Mouse (Mus musculus) right cerebral cortex, adult 18-20 months (tissue): Measurements from ENCODE around the gene Sae1.
"Not testable (repeated sequence)": the region's sequence is repeated elsewhere in the genome, so short reads cannot be mapped to it uniquely, and the experiment has no call there.

Experiments
- DNase-seq: peaks from one replicate; pipeline ENCODE4 v3.0.0; 2022; ENCODE audit warnings: mixed read lengths

Sae1 gene

DNA sequence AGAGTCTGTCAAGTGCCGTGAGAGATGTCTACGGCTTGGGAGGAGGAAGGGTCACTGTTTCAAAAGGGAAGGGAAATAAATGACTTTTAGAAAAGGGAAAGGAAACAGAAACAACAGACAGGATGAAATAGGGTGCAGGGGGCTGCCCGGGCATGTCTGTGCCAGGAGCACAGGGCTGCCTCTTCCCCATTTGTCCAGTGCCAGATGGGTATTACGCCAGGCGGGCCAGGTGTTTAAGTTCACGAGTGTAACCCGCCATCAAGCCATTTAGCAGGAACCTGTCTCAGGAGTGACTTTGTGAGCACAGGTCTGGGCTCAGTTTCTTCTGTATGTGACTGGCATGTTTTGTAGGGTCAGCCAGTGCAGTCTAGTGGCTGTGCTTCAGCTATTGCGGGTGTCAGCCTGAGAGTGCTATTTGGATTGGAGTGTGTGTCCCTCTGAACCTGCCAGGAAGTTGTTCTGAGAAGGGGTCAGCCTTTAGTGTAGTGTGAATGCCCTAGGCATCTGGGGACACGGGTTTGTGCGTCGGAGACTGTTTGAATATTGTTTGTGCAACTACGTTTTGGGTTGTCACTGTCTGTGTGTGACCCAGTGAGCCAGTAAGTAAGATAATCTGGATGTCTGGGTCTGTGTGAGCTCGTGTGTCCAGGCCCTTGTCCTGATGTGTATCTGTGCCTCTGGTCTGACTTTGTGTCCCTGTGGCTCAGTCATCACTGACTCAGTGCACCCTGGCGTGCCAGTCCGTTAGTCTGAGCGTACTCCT, 78.9 kb downstream of the Sae1 start:
- no peak for DNase-seq

- not testable (repeated sequence) for DNase-seq
Observed at GRCm38 (mm10) chr7:16308093-16308492, 79.5 kb downstream of the Sae1 start, which contains the start of gene Bbc3. TSS of gene Bbc3 (plus strand) at chr7:16308393.

DNA sequence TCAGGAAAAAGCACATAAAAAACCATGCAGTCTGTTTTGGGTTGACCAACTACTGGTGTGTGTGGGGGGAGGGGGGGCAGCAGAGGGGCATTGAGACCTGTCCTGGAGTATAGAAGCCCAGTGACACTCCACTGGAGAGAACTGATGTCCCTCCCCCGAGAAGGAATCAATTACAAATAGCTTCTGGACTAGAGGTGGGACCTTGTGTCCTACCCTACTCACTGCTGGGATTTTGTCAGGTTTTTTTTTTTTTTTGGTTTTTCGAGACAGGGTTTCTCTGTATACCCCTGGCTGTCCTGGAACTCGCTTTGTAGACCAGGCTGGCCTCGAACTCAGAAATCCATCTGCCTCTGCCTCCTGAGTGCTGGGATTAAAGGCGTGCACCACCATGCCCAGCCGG, 80.5 kb downstream of the Sae1 start:
- not testable (repeated sequence) for DNase-seq

DNA sequence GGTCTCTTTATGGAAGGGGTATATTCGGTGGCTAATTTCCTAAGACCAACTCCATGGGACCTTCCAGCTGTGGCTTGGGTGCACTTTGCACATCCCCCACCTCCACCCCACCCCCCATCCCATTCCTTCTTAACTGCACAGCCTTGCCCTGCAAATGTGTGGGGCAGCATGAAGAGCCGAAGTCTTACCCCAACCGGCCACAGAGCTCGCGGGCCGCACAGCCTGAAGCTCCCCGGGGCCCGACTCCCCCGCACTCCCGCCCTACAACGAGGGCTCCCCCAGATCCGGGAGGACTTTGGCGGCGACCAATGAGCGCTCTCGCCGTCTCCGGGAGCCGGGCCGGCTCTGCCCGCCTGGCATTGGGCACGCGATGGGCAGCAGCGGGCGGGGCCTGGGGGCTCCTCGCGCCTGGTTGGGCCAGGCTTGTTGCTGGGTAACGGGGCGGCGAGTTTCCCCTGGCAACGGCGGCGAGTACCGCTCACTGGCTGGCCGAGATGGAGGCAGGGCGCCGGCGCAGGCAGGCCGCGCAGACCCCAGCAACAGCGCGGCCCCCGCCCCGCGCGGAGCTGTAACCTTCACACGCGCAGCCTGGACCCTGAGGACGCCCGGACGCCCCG, 88.1 kb downstream of the Sae1 start:
- DNase-seq = peak; percentile 98

DNA sequence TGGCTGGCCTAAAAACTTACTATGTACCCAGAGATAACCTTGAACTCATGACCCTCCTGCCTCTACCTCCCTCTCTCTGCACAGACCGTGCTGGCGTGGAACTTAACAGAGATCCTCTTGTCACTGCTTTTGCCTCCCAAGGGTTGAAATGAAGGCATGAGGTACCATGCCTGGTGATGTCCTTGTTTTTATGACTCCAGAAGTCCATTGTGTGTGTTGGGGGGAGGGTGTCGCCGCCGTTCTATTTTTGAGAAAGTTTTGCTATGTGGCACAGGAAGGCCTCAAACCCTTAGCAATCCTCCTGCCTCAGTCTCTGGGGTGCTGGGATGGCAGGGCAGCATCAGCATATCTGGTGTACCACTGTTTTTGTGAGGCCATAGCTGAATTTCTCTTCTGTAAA, 88.7 kb downstream of the Sae1 start:
- no peak for DNase-seq

DNA sequence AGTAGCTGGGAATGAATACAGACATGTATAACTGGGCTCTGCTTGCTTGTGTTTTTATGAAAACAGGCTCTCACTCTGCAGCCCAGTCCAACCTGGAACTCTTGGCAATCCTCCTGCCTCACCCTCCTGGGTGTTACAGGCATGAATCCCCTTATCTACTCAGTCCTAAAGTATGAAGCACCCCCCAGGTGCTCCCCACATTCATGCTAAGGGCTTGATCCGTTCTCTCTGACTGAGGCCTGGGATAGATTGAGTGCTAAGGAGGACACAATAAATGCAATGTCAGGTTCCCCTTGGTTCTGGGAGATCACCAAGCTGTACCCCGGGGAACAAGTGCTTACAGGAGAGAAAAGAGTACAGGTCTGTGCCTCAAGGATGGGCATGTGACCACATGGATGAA, 90.0 kb downstream of the Sae1 start:
- no peak for DNase-seq

DNA sequence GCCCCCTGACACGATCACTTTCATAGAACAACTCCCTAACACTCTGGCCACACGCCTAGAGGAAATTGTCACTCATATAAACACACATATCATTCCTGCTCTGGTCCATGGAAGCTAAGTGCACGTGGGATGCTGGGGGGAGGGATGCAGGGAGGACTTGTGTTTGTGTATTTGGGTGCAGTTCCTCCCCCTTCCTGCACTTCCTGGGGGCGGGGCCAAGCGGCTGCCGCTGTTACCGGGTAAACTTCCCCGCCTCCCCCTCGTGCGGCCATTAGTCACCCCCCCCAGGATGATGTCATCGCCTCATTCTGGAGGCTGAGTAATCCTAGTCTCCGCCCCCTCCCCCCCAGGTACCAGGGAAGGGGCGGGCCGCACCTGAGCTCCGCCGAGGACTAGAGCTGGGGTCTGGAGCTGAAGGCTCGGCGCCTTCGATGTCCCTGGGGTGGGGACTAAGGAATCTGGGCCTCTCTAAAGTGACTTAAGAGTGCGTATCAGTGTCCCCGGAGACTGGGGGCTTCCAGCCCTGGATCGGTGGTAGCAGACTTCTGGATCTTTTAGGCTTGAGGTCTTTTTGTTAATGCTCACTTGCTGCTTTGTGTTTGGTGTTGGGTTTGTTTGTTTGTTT, 90.7 kb downstream of the Sae1 start:
- peak; percentile 82 for DNase-seq

DNA sequence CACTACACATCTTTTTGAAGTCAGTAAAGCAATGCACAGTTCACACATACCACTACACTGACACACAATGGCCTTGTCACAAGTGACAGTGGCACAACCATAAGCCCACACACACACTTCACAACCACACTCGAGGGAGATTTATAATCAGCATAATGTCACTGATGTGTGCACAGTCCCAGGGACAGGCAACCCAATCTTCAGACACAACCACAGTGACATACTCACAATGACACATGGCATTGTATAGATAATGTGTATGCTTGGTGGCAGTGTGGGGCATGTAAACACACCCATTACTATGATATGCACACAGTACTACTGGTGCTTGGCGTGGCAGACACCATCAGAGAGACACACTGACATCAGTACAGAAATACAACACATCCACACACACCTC, 91.5 kb downstream of the Sae1 start:
- DNase-seq = no peak

GRCm38 (mm10) chr7:16295321-16295900, 92.2 kb downstream of the Sae1 start:
- DNase-seq = peak; percentile 91

DNA sequence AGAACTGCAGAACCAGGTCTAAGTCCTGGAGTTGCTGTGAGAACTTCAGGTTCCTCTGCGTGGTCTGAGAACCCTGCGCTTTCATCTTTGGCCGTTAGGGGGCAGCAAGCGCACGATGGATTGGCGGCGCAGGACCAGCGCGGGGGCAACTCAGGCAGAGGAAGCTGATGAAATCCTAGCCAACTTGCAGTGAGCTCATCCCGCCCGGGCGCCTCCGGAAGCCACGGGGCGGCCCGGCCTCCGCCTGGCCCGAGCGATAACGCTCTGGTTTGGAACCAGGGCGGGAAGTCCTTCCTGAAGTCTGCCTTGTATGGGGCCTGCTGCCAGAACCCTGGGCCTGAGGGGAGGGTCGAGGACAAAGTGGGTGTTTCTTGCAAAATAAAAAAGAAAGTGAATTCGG, 92.8 kb downstream of the Sae1 start:
- peak; percentile 95 for DNase-seq

GRCm38 (mm10) chr7:16294346-16294745, 93.3 kb downstream of the Sae1 start:
- DNase-seq = no peak

GRCm38 (mm10) chr7:16287791-16288190, 99.8 kb downstream of the Sae1 start:
- DNase-seq = no peak

DNA sequence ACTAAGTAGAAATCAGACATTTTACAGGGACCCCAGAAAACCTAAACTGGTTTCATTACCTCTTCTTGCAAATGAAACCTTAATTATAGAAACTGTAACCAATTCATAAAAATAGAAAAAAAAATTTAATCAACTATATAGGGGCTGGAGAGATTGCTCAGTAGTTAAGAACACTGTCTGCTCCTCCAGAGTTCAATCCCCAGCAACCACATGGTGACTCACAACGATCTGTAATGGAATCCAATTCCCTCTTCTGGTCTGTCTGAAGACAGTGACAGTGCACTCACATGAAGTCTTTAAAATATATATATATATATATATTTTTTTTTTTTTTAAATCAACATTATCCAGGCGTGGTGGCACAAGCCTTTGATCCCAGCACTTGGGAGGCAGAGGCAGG, 100.6 kb downstream of the Sae1 start:
- no peak for DNase-seq

GRCm38 (mm10) chr7:16286026-16286961, 101.3 kb downstream of the Sae1 start, which contains the start of gene Ccdc9:
TSS of gene Ccdc9 (minus strand) at chr7:16286795.
- peak; percentile 99 for DNase-seq

DNA sequence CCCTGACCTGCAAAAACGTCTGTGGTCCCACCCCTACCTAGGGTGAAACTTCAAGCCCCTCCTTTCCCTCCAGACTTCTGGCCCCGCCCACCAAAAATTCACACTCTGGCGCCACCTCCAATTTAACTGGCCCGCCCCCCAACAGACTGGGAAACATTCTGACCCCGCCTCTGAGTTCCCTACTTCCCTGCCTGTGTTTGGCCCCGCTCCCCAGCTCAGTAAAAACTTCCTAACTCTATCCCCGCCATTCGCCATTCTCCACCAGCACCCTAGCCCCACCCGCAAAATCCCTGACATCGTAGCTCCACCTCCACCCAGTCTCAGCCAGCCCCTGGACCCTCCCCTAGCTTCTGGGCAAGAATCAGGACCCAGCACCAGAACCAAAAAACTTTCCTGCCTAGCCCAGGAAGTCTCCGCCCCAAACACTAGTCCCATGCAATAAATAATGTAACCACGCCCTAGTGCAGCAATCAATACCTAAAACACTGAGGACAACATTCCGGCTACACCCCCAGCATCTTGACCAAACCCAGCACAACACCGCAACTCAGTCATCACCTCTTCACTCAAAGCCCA, 102.1 kb downstream of the Sae1 start:
- DNase-seq = peak; percentile 35

- DNase-seq = no peak
Observed at GRCm38 (mm10) chr7:16284904-16285303, 102.7 kb downstream of the Sae1 start.

DNA sequence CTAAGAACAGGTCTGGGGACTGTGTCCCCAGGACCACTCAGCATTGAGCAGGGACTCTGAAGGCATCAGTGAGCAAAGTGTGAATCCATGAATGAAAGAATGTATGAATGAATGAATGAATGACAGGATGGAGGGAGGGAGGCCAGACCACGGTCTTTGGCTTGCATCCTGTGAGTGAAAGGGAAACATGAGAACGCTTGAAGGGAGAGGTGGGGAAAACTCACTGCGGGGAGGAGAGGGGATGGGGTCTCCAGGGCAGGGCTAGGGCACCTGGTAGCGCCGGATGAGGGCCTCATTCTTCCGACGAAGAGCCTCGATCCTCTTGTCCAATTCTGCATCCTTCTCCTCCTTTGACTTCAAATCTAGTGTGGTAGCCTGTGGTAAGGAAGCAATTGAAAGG, 103.6 kb downstream of the Sae1 start:
- no peak for DNase-seq

GRCm38 (mm10) chr7:16282334-16282733, 105.3 kb downstream of the Sae1 start:
- DNase-seq = no peak

DNA sequence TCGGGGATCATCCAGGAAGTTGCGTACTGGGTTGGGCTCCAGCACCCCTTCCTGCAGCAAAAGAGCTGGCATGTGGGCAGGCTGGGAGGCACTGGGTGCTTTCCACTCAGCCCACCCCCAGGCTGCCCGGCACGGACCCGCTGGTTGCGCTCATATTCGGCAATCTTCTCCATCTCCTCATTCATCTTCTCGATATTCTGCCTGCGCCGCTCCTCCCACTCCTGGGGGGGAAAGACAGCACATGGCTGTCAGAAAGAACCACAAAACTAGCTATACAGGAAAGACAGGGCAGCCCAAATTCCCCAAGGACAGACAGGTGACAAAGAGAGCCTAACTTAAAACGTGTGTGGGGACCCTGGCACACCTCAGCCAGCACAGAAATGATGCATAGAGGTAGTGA, 106.9 kb downstream of the Sae1 start:
- no peak for DNase-seq

DNA sequence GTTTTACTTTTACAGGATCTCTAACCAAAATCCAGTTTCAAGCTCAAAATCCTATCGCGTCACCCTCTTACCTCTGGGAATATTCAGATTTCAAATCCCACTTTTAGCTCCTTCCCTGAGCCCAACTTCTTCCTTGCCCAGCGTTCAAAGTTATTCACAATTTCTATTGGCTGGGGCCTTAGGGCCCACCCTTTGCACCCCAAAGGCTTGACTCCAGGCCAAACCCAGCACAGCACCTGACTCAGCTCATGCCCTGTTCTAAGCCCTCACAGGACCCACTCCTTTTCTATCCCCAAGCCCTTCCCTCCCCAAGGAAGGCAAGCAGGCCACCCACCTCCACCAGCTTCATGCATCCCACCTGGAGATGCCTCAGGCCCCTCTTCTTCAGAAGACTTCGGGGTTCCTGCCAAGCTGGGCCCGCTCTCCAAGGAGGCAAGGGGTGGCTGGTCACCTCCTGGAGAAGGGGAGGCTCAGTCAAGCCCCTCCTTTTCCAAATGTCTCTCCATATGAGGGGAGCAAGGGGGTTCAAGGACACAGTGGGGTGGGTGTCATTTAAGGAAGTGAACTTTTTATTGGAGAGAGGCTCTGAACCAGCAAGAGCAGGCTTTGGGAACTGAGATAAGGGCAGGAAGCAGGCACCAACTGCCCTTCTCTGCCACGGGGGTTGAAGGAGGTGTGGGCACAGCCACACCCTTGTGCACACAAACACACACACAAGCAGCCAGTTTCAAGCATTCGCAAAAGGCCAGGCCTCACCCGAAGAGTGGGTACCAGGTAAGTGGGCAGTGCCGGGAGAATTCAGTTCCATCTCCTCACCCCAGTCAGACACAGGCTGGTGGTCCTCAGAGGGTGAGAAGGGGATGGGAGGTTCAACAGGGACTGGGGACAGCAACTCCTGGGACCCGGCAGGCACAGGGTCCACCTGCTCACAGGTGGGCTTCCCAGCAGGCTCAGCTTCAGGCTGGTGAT, 112.4 kb downstream of the Sae1 start:
- no peak for DNase-seq

DNA sequence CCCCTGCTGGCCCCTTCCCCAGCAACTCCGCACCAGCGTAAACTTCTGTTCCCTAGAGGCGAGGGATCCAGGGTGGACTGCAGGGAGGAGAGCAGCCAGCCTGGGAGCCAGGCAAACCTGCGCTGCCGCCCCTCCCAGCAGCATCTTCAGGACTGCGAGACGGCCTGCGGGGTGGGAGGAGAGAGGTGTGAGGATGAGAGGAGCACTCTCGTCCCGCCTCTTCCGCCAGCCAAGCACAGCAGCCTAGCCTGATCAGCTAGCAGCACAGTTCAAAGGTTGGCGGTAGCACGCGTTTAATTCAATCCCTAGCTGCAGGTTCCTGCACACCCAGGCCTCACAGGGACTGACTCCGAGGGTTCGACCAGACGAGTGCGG, 113.9 kb downstream of the Sae1 start:
- peak; percentile 75 for DNase-seq
